In genomic region chr2:174599853-174600271, GRCm38 (mm10) we compare ENCODE assay signal across 9 mouse cellular contexts. TPM values are rescaled to one million over a fixed set of nuclear protein-coding genes. Genes with fewer than 3 reads are reported as not detected.
A peak's percentile ranks its signal among the peaks of the same experiment; 100 is the strongest.
DNase-seq lines count a peak whose midpoint lies in the region; ATAC-seq and TF ChIP-seq lines count a peak whose summit lies in the region.
"Had no signal": no experiment of that assay in that cellular context is flagged by ENCODE, and none has a peak within 500 bp of the region (broad histone marks: within the 10 kb centered on the region; RNA-seq: fewer than 3 reads in every experiment).

No protein-coding gene starts in this region.

- no peaks in the 10 kb centered on the region for H3K36me3 ChIP-seq in liver, postnatal 0 days (replicated peaks; ENCODE audit: insufficient read depth, low read length)
- H3K36me3 ChIP-seq in liver, embryonic 11.5 days (ENCODE audit: control insufficient read depth, insufficient read depth, low read length) = no peaks in the 10 kb centered on the region
- H3K36me3 ChIP-seq in embryonic facial prominence, embryonic 13.5 days = no peaks in the 10 kb centered on the region
- no peaks in the 10 kb centered on the region for H3K36me3 ChIP-seq in kidney, adult 2 months (ENCODE audit: control insufficient read depth, insufficient read depth, low read length)
- H3K36me3 ChIP-seq in hindbrain, embryonic 16.5 days (ENCODE audit: control insufficient read depth, insufficient read depth, low read length) = no peaks in the 10 kb centered on the region

- intact Hi-C loops in left cerebral cortex, postnatal 14 days (cut with DNase I) = loop anchor here (5.0 kb wide), 1 partner anchor 72 kb away; no protein-coding TSS in a partner anchor

- 72% methylated on average over 9 of the region's 9 CpGs for WGBS in liver, postnatal 0 days (ENCODE audit: insufficient replicate concordance)
- WGBS in liver, embryonic 11.5 days = 76% methylated on average over 9 of the region's 9 CpGs
- 46% methylated on average over 9 of the region's 9 CpGs for WGBS in embryonic facial prominence, embryonic 13.5 days
- 64% methylated on average over 9 of the region's 9 CpGs for WGBS in kidney, adult 2 months
- WGBS in hindbrain, embryonic 16.5 days = 72% methylated on average over 9 of the region's 9 CpGs

- peak; percentile 31 for DNase-seq in liver, postnatal 0 days
- no peak for DNase-seq in liver, embryonic 11.5 days (ENCODE audit: low spot score)
- peak; percentile 18 for DNase-seq in kidney, adult 2 months
- DNase-seq in left cerebral cortex, postnatal 14 days (ENCODE audit: low spot score in 2 of 2) = peak; percentile 40 to 76
- DNase-seq in cerebellum, adult 8-10 months = no peak
- DNase-seq in T-cell, adult 2 months (ENCODE audit: low spot score) = no peak

- TF ChIP-seq POLR2A in kidney, adult 2 months (IDR thresholded peaks at IDR 0.05; ENCODE audit: low read depth, low read length) = no peak

- no peak overlapping the region for H3K9ac ChIP-seq in liver, postnatal 0 days (replicated peaks)
- no peak overlapping the region for H3K9ac ChIP-seq in liver, embryonic 11.5 days (ENCODE audit: low read depth, low read length)
- H3K9ac ChIP-seq in embryonic facial prominence, embryonic 13.5 days = no peak overlapping the region
- no peak overlapping the region for H3K9ac ChIP-seq in hindbrain, embryonic 16.5 days (ENCODE audit: low read depth, low read length)

- no peaks in the 10 kb centered on the region for H3K27me3 ChIP-seq in liver, postnatal 0 days (ENCODE audit: insufficient read depth, low read length)
- H3K27me3 ChIP-seq in liver, embryonic 11.5 days (replicated peaks; ENCODE audit: control insufficient read depth, insufficient read depth, low read length) = no peaks in the 10 kb centered on the region
- H3K27me3 ChIP-seq in embryonic facial prominence, embryonic 13.5 days = no peaks in the 10 kb centered on the region
- H3K27me3 ChIP-seq in kidney, adult 2 months (replicated peaks; ENCODE audit: control insufficient read depth, insufficient read depth, low read length) = no peaks in the 10 kb centered on the region
- H3K27me3 ChIP-seq in hindbrain, embryonic 16.5 days (replicated peaks; ENCODE audit: control insufficient read depth, insufficient read depth, low read length) = no peaks in the 10 kb centered on the region

- no peaks in the 10 kb centered on the region for H3K9me3 ChIP-seq in liver, postnatal 0 days (ENCODE audit: low read length)
- no peaks in the 10 kb centered on the region for H3K9me3 ChIP-seq in liver, embryonic 11.5 days (ENCODE audit: control insufficient read depth, low read length)
- H3K9me3 ChIP-seq in embryonic facial prominence, embryonic 13.5 days = no peaks in the 10 kb centered on the region
- no peaks in the 10 kb centered on the region for H3K9me3 ChIP-seq in hindbrain, embryonic 16.5 days (ENCODE audit: control insufficient read depth, low read length)

- H3K4me1 ChIP-seq in liver, postnatal 0 days (ENCODE audit: insufficient read depth) = peaks cover 14% of the 10 kb centered on the region
- H3K4me1 ChIP-seq in liver, embryonic 11.5 days (replicated peaks; ENCODE audit: control insufficient read depth, insufficient read depth, low read length) = peaks cover 5% of the 10 kb centered on the region; the same call in 1 of the 2 replicates
- H3K4me1 ChIP-seq in embryonic facial prominence, embryonic 13.5 days = peaks cover 17% of the 10 kb centered on the region
- no peaks in the 10 kb centered on the region for H3K4me1 ChIP-seq in kidney, adult 2 months (ENCODE audit: control insufficient read depth, insufficient read depth, low read length)
- H3K4me1 ChIP-seq in hindbrain, embryonic 16.5 days (ENCODE audit: control insufficient read depth, insufficient read depth, low read depth, low read length) = no peaks in the 10 kb centered on the region

- no peak overlapping the region for H3K4me3 ChIP-seq in liver, postnatal 0 days (ENCODE audit: low read depth, low read length)
- H3K4me3 ChIP-seq in liver, embryonic 11.5 days (ENCODE audit: low read depth, low read length) = no peak overlapping the region
- no peak overlapping the region for H3K4me3 ChIP-seq in embryonic facial prominence, embryonic 13.5 days
- no peak overlapping the region for H3K4me3 ChIP-seq in kidney, adult 2 months (ENCODE audit: insufficient read depth, low read depth, low read length)
- H3K4me3 ChIP-seq in hindbrain, embryonic 16.5 days (ENCODE audit: low read length) = no peak overlapping the region

- ATAC-seq in liver, postnatal 0 days = no peak
- ATAC-seq in liver, embryonic 11.5 days (replicated peaks; ENCODE audit: low FRiP score) = no peak
- ATAC-seq in embryonic facial prominence, embryonic 13.5 days (ENCODE audit: insufficient number of reproducible peaks, insufficient read depth, low FRiP score, low TSS enrichment, low read depth) = no peak
- no peak for ATAC-seq in hindbrain, embryonic 16.5 days

- no peak overlapping the region for H3K27ac ChIP-seq in liver, postnatal 0 days (ENCODE audit: low read depth)
- no peak overlapping the region for H3K27ac ChIP-seq in liver, embryonic 11.5 days (ENCODE audit: low read depth, low read length)
- H3K27ac ChIP-seq in embryonic facial prominence, embryonic 13.5 days = peak overlapping the region; percentile 52
- no peak overlapping the region for H3K27ac ChIP-seq in kidney, adult 2 months (ENCODE audit: insufficient read depth, low read depth, low read length)
- no peak overlapping the region for H3K27ac ChIP-seq in hindbrain, embryonic 16.5 days (ENCODE audit: low read depth, low read length)

- no peak overlapping the region for H3K4me2 ChIP-seq in liver, postnatal 0 days (ENCODE audit: low read depth, low read length)
- H3K4me2 ChIP-seq in liver, embryonic 11.5 days = no peak overlapping the region
- 0 out of 2 replicates have a peak overlapping the region, but pooled peaks have one; percentile 19 for H3K4me2 ChIP-seq in embryonic facial prominence, embryonic 13.5 days
- H3K4me2 ChIP-seq in hindbrain, embryonic 16.5 days (ENCODE audit: low read length) = no peak overlapping the region

- no peak for TF ChIP-seq EP300 in liver, postnatal 0 days (IDR thresholded peaks at IDR 0.05; ENCODE audit: low read depth)

- TF ChIP-seq CTCF in liver, postnatal 0 days (IDR thresholded peaks at IDR 0.05; ENCODE audit: low read depth) = no peak
- no peak for TF ChIP-seq CTCF in kidney, adult 2 months (conservative IDR thresholded peaks at IDR 0.05; ENCODE audit: insufficient read depth, insufficient read length, low read depth, low read length)

RNA-seq across cellular contexts. Expression of gene Zfp831, which starts 43.5 kb away (rescaled TPM):
- 0.04 and 0.07 TPM in 2 replicates for polyA plus RNA-seq in liver, postnatal 0 days (2015; fragmentation: Nextera tagmentation; extraction: Ambion mirVana)
- 0.01 TPM in 1 of 2 replicates, not detected in the other for polyA plus RNA-seq in liver, embryonic 11.5 days (2014; fragmentation: Nextera tagmentation; extraction: Ambion mirVana)
- polyA plus RNA-seq in embryonic facial prominence, embryonic 13.5 days (2015; fragmentation: Nextera tagmentation; extraction: Ambion mirVana) = 0.07 TPM in 1 of 2 replicates, not detected in the other
- 0.03 and 0.34 TPM in 2 replicates for polyA plus RNA-seq in kidney, adult 2 months (2012; rRNA removed)
- total RNA-seq in left cerebral cortex, postnatal 14 days (2021) = 1 to 10 TPM; 8.6 to 8.8 TPM
- not detected in 2 replicates for polyA plus RNA-seq in hindbrain, embryonic 16.5 days (2015; fragmentation: Nextera tagmentation; extraction: Ambion mirVana)
- polyA plus RNA-seq: neural tube, embryonic 14.5 days had no signal

Comparison
In these comparisons a context has a peak if more than half of its experiments do, and no peak if none do; other contexts are left out.
1. DNase-seq: peak in liver, postnatal 0 days (single experiment), kidney, adult 2 months (single experiment) and left cerebral cortex, postnatal 14 days (2 of 2); none in liver, embryonic 11.5 days (single experiment), cerebellum, adult 8-10 months (single experiment) and T-cell, adult 2 months (single experiment).